Mouse (Mus musculus) forebrain, embryonic 11.5 days (tissue): ENCODE data around the gene Asb1. TPM values are rescaled to one million over a fixed set of nuclear protein-coding genes. Genes with fewer than 3 reads are reported as not detected.
A peak's percentile ranks its signal among the peaks of the same experiment; 100 is the strongest.

ENCODE experiments used
- ATAC-seq: fragments of 200-750 bp; cut with Nextera tagmentation; replicated peaks from 2 replicates; pipeline ENCODE4 v1.8.0; 2017; ENCODE audit warnings: moderate TSS enrichment; ENCODE audit not compliant: low FRiP score
- DNase-seq: peaks from one replicate; pipeline ENCODE4 v3.0.0-alpha.2; 2017; ENCODE audit warnings: low spot score
- H3K27ac ChIP-seq: fragments of 300-500 bp; sonication (generic); 2 replicates; pipeline ENCODE4 v1.5.1; 2014; ENCODE audit warnings: low read depth, low read length
- H3K27me3 ChIP-seq: fragments of 300-500 bp; sonication (generic); 2 replicates; pipeline ENCODE4 v1.6.1; 2014; ENCODE audit warnings: mild to moderate bottlenecking, low read length, mixed read lengths; ENCODE audit not compliant: control insufficient read depth, insufficient read depth
- H3K36me3 ChIP-seq: fragments of 300-500 bp; sonication (generic); 2 replicates; pipeline ENCODE4 v1.6.1; 2014; ENCODE audit warnings: mild to moderate bottlenecking, low read length, moderate library complexity, mixed read lengths; ENCODE audit not compliant: control insufficient read depth, insufficient read depth
- H3K4me1 ChIP-seq: fragments of 300-500 bp; sonication (generic); replicated peaks from 2 replicates; pipeline ENCODE4 v1.6.1; 2014; ENCODE audit warnings: low read length, mixed read lengths; ENCODE audit not compliant: control insufficient read depth, insufficient read depth
- H3K4me2 ChIP-seq: fragments of 300-500 bp; sonication (generic); 2 replicates; pipeline ENCODE4 v1.6.1; 2014; ENCODE audit warnings: low read depth, mild to moderate bottlenecking, low read length, moderate library complexity, mixed read lengths; ENCODE audit not compliant: severe bottlenecking
- H3K4me3 ChIP-seq: fragments of 300-500 bp; sonication (generic); 2 replicates; pipeline ENCODE4 v1.5.1; 2014; ENCODE audit warnings: low read depth, low read length
- H3K9ac ChIP-seq: fragments of 300-500 bp; sonication (generic); 2 replicates; pipeline ENCODE4 v1.6.1; 2014; ENCODE audit warnings: low read length
- H3K9me3 ChIP-seq: fragments of 300-500 bp; sonication (generic); 2 replicates; pipeline ENCODE4 v1.6.1; 2016; ENCODE audit warnings: low read length, mixed read lengths; ENCODE audit not compliant: control insufficient read depth
- WGBS: fragments of 180-500 bp; shearing (Covaris S2); extraction: QIAGEN DNeasy Blood & Tissue Kit; methylation state at CpG from one replicate; pipeline ENCODE4 v1.1.7; 2014; 5-methylcytosine and 5-hydroxymethylcytosine counted together
- polyA plus RNA-seq: library from polyadenylated mRNA; unstranded; fragments of >200 nt; fragmentation: Nextera tagmentation; extraction: Ambion mirVana; gene quantifications from 2 replicates; pipeline ENCODE4 v1.2.1, GENCODE M21; 2014

Asb1 gene
- polyA plus RNA-seq, 1 experiment from 2014 or later, result 12.7 TPM

DNA sequence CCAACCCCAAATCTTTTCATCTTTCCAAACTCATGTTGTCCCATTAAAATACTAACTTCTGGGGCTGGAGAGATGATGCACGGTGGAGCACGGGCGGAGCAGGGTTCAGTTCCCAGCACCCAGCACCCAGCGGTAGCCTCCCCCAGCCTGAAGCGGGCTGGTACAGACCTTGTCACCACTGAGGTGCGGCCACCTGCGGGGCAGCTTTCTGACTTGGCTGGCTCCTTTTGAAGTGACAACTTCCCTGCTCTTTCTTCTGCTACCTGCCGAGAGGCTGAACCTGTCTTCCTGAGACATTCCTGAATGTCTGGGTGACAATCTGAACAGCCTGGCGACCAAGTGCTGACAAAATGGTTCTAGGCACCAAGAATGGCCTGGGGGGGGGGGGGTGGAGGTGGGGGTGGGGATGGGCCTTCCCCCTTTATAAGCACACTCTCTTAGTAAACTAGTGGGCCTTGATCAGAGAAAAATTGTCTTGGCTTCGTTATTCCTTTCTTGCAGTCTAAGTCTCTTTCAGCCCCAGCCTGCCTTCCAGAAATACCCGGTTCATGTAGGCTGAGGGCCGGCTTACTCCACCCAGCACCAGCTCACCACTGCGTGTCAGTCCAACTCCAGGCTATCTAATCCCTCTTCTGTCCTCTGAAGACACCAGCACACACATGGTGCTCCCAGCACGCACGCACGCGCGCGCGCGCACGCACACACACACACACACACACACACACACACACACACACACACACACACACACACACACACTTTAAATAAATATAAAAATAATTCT lies 2.4 kb upstream of the Asb1 start:
- H3K4me3 ChIP-seq, result no peak overlapping the region
- H3K27ac ChIP-seq, result no peak overlapping the region
- no peaks in the 10 kb centered on the region for H3K9me3 ChIP-seq
- peaks cover 5% of the 10 kb centered on the region; the same call in 1 of the 2 replicates for H3K27me3 ChIP-seq
- no peaks in the 10 kb centered on the region for H3K36me3 ChIP-seq
- peaks cover 9% of the 10 kb centered on the region for H3K4me1 ChIP-seq
- DNase-seq (no peak), ATAC-seq (no peak)
- H3K4me2 ChIP-seq, result no peak overlapping the region
- H3K9ac ChIP-seq, result no peak overlapping the region
- WGBS, result 17% methylated on average over 22 of the region's 22 CpGs

DNA sequence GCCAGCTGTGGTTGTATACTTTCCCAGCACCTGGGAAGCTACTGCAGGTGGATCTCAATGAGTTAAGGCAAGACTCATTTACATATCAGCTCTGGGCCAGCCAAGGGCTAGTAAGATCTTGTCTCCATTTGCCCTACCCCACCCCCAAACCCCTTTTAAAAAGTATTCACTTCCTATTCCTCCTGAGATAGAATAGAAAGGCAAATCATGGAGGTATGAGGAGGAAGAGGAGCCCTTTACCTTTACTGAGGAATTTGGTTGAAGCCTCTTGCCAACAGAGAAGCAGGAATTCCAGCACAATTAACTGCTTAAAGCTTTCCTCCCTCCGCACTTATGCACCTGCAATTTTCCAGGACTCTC lies 1.8 kb upstream of the Asb1 start:
- 67% methylated on average over 1 of the region's 1 CpGs for WGBS

GRCm38 (mm10) chr1:91539246-91539645 lies 1.1 kb upstream of the Asb1 start:
- DNase-seq (no peak), ATAC-seq (no peak)
- H3K4me1 ChIP-seq, result peaks cover 9% of the 10 kb centered on the region
- H3K27me3 ChIP-seq, result peaks cover 5% of the 10 kb centered on the region; the same call in 1 of the 2 replicates
- WGBS, result 26% methylated on average over 6 of the region's 6 CpGs
- no peak overlapping the region for H3K9ac ChIP-seq
- H3K4me3 ChIP-seq, result no peak overlapping the region
- H3K36me3 ChIP-seq, result no peaks in the 10 kb centered on the region
- no peak overlapping the region for H3K27ac ChIP-seq
- H3K4me2 ChIP-seq, result peak overlapping the region; percentile 91
- no peaks in the 10 kb centered on the region for H3K9me3 ChIP-seq

More for the DNA sequence above, 1.8 kb upstream of the Asb1 start:
- Histone ChIP-seq H3K27ac (no peak overlapping the region), H3K36me3 (no peaks in the 10 kb centered on the region), H3K4me3 (no peak overlapping the region), H3K9ac (no peak overlapping the region), H3K4me2 (no peak overlapping the region), H3K9me3 (no peaks in the 10 kb centered on the region), H3K4me1 (peaks cover 9% of the 10 kb centered on the region), H3K27me3 (peaks cover 5% of the 10 kb centered on the region; the same call in 1 of the 2 replicates)
- ATAC-seq (no peak), DNase-seq (no peak)

- Histone ChIP-seq H3K9me3 (no peaks in the 10 kb centered on the region), H3K4me1 (peaks cover 9% of the 10 kb centered on the region), H3K36me3 (no peaks in the 10 kb centered on the region), H3K9ac (peak overlapping the region; percentile 58), H3K27ac (no peak overlapping the region), H3K27me3 (peaks cover 5% of the 10 kb centered on the region; the same call in 1 of the 2 replicates), H3K4me3 (peak overlapping the region; percentile 83), H3K4me2 (peak overlapping the region; percentile 91)
- 2% methylated on average over 22 of the region's 22 CpGs for WGBS
- ATAC-seq (no peak; the same call in none of the 2 replicates), DNase-seq (peak; percentile 63)
Measured at GRCm38 (mm10) chr1:91539704-91540270, 557 bp upstream of the Asb1 start.

GRCm38 (mm10) chr1:91541042-91541592 lies 773 bp downstream of the Asb1 start:
- H3K4me3 ChIP-seq, result peak overlapping the region; percentile 83
- no peaks in the 10 kb centered on the region for H3K36me3 ChIP-seq
- WGBS, result 13% methylated on average over 15 of the region's 15 CpGs
- H3K27ac ChIP-seq, result no peak overlapping the region
- no peak for DNase-seq
- no peak for ATAC-seq
- no peaks in the 10 kb centered on the region for H3K9me3 ChIP-seq
- peak overlapping the region; percentile 64 for H3K9ac ChIP-seq
- peaks cover 9% of the 10 kb centered on the region for H3K4me1 ChIP-seq
- H3K27me3 ChIP-seq, result peaks cover 5% of the 10 kb centered on the region; the same call in 1 of the 2 replicates
- peak overlapping the region; percentile 91 for H3K4me2 ChIP-seq

GRCm38 (mm10) chr1:91543974-91544373 lies 3.6 kb downstream of the Asb1 start:
- WGBS, result 85% methylated on average over 4 of the region's 4 CpGs
- Histone ChIP-seq H3K27ac (no peak overlapping the region), H3K4me3 (no peak overlapping the region), H3K4me1 (peaks cover 14% of the 10 kb centered on the region), H3K36me3 (no peaks in the 10 kb centered on the region), H3K27me3 (peaks cover 3% of the 10 kb centered on the region; the same call in 1 of the 2 replicates), H3K4me2 (no peak overlapping the region), H3K9ac (no peak overlapping the region), H3K9me3 (no peaks in the 10 kb centered on the region)
- ATAC-seq (no peak), DNase-seq (no peak)

DNA sequence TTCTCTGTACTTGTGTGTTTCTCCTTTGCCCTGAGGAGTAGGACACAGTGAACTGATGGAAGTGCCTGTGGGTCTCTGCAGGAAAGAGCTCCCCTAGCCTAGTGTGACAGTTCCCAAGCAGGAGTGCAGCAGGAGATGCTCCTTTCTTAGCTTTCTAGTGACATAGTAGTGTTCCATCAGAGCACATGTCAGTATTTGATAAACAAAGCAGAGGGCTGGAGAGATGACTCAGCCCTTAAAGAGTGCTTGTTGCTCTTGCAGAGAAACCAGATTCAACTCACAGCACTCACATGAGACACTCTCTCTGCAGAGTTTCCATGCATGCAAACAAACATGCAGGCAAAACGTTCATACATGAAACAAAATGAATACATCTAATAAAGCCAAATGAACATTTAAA lies 4.9 kb downstream of the Asb1 start:
- H3K36me3 ChIP-seq, result no peaks in the 10 kb centered on the region
- no peak overlapping the region for H3K27ac ChIP-seq
- no peak overlapping the region for H3K4me2 ChIP-seq
- ATAC-seq (no peak), DNase-seq (no peak)
- no peak overlapping the region for H3K4me3 ChIP-seq
- 81% methylated on average over 1 of the region's 1 CpGs for WGBS
- no peaks in the 10 kb centered on the region for H3K9me3 ChIP-seq
- no peak overlapping the region for H3K9ac ChIP-seq
- H3K4me1 ChIP-seq, result peaks cover 12% of the 10 kb centered on the region; the same call in 1 of the 2 replicates
- no peaks in the 10 kb centered on the region for H3K27me3 ChIP-seq

DNA sequence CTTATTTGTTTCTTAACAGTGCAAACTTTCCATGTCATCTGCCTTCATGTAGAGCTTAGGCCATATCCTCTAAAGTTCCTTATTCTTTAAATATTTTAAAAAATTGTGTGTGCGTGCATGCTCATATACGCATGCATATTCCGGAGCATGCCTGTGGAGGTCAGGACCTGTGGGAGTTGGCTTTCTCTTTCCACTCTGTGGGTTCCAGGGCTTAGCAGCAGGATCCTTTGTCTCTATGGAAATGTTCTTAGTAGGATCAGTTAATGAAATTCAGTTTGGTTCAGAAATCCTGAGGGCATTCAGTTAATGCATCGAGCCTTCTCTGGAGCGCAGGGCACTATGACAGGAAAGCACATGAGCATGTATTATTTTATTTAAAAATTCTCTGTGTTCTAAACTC lies 7.2 kb downstream of the Asb1 start:
- Histone ChIP-seq H3K9ac (no peak overlapping the region), H3K4me3 (no peak overlapping the region), H3K4me1 (peaks cover 5% of the 10 kb centered on the region; the same call in 1 of the 2 replicates), H3K27me3 (no peaks in the 10 kb centered on the region), H3K36me3 (no peaks in the 10 kb centered on the region), H3K9me3 (no peaks in the 10 kb centered on the region), H3K27ac (no peak overlapping the region), H3K4me2 (no peak overlapping the region)
- peak; percentile 55; the same call in 1 of the 2 replicates for ATAC-seq
- 38% methylated on average over 5 of the region's 5 CpGs for WGBS
- DNase-seq, result no peak
